Mouse (Mus musculus): ENCODE results near the gene Setd5.

DNA sequence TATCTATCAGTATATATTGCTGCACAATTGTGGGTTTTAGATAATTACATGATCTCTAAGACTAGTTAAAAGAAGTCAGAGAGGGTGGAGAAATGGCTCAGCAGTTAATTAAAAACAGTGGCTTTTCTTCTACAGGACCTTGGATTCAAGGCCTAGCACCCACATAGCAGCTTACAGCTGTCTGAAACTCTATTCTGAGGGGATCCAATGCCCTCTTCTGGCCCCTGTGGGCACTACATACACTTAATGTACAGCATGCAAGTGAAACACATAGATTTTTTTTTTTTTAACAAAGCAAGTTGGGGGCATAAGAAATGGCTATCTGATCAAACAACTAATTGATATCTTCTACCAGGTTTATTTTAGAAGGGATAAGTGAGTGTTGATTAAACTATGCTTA is 26.6 kb downstream of the Setd5 start:
- TF ChIP-seq CTCF (IDR thresholded peaks at IDR 0.05; ENCODE audit: extremely low read depth, insufficient read length, insufficient replicate concordance, low read depth, low read length) (no peak; the same call in 1 of the 2 replicates), POLR2A (IDR thresholded peaks at IDR 0.05; ENCODE audit: low read depth, low read length) (no peak)

All from small intestine, adult 2 months (tissue).